Mouse (Mus musculus) mesoderm, embryonic 11.5 days (tissue): ENCODE measurements at regions not wholly inside any gene's neighbourhood (a gene's known extent, or its start where the extent isn't known, plus 50 kb on each side); places are given as distances from the start of the nearest gene placed in this dataset.

Experiments
- DNase-seq: peaks from one replicate; pipeline ENCODE4 v3.0.0-alpha.2; 2012; ENCODE audit warnings: low read depth, low spot score

DNA sequence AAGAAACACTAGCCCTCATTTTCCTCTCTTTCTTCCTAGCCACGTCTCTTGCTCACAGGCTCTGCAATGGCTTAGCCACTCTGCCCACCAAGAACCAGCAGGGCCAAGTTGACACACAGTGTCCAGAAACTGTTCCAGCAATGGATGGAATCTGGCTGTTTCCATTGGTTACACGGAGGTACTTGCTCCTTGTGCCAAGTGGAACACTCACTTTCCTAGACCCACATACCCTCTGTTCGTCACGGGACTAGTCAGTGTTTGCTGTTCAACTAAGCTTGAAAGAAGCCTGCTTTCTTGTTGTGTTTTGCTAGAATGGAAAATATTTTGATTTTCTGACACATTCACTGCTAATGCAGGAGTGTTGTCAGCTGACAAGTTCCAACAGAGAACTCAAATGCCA is 575.7 kb upstream of the Gulo start:
- no peak for DNase-seq

DNA sequence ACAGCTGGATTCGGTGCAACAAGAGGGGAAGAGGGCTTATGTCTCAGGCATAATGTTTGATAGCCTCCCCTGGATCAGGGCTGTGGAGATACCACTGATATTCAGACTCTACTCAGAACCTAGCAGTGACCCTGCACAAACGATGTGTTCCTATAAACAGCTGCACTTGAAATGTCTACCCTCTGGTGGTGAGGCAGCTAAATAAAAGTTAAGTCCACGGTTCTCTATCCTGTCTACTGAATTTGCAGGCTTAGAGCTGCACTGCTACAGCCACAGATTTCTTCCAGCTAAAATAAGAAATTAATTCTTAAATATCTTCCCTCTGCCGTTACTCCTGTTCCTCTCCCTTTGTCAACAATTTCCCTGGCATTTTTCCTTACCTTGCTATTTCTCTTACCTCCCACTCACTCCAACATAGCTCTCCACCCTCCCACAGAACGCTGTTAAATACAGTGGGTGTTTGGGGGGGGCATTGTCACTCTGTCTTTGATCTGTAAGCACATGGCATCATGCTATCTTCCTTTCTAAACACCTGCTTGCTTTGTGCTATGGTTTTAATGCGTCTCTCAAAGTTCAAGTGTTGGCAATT is 571.0 kb upstream of the Gulo start:
- DNase-seq = no peak

DNA sequence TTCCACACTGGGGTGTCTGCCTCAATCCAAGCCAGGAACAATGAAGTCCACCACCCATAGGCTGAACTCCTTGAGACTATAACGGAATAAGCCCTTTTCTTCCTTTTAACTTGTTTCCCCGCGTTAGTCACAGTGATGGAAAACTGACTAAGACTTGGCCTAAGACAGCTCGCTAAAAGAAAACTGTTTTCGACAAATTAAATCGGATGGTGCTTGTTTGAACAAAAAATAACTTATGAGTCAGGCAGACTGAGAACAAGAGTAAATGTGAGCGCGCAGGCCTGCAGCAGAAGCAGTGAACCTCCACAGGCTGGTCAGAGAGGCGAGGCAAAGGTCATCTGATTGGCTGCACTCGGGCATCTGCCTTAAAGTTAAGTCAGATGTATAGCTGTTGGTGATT is 557.6 kb upstream of the Gulo start:
- no peak for DNase-seq

DNA sequence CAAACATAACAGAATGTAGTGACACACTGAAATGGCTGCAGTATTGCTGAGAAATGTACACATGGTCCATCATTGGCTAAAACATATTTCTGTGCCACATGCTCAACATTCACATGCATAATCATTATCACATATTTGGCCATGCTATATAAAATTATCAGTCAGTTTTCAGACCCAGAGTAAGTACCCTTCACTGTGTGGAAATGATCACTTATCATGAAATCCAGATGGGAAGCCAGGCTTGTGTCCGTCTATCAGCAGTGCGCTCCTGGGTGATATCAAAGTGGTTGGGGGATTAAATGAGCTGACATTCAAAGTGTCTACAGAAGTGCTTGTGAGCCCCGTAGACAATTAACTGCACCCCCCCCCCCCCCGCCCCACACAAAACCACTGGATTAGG is 553.7 kb upstream of the Gulo start:
- no peak for DNase-seq

DNA sequence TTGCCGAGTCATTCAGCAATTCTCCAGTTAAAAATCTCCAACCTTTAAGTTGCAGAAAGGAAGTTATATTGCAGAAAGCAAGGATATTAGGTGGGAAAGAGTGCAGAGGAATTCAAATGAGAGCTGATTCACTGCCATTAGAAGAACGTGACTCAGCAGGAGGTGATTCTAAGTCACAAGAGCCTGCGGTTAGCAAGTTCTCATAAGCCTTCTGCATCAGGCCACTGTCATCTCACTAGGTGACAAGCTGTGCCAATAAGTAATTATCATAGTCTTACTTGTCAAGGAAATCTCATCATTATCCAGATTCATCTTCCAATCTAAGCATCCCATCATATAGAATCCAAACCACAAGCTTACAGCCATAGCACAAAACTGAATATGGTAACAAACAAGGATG is 552.7 kb upstream of the Gulo start:
- DNase-seq = no peak

DNA sequence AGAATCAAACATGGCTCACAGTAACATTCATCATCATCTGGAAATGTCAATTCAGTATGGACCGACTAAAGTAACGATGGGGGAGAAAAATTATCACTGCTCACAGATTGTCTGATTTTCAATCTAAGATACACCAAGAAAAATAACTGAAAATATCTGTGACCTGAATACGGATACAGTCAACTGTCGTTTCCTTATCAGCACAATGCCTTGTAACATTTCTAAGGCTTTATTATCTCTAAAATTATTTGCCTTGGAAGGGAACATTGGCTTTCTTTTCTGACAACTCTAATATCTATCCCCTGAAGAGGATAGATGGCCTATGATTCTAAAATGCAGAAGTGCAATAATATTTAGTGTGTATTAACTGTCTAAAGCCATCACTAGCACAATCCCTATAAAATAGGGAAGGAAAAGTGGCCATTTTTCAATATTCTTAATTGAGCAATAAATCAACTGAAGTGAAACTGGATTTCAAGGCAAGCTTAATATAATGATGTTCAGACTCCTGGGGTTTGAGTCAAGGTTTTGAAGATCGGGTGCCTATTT is 552.1 kb upstream of the Gulo start:
- DNase-seq = no peak

DNA sequence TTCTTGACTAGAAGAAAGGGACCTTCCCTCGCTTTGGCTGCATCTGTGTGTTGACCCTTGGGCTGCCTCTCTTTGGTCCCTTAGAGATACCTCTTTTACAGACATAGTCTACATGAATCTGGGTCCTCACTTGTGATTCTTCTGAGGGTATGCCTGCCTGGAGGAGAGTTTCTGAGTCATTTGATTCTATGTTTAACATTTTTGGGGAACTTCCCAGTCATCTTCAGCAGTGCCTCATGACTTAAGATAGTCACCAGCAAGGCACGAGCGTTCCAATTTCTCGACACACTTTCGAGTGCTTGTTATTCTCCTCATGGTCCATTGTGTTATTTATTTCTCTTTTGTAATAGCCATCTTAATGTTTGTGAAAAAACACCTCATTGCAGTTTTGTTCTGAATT is 549.4 kb upstream of the Gulo start:
- DNase-seq = no peak

DNA sequence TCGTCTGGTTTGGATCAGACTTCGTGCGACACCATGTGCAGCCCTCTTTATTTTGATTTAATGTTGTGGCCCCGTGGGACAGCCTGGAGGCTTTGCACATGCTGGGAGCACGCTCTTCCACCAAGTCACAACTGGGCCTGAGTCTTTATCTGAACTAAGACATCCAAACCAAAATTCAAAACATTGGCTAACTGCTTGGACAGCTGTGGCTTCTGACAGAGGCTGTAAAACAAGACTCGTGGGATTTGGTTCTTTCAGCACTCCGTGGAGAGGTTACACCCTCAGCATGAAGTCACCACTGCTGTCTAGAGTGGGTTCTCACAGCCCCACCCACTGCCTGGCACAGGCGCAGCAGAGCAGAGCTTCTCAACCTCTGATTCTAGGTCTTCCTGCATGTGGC is 548.6 kb upstream of the Gulo start:
- peak; percentile 5 for DNase-seq

DNA sequence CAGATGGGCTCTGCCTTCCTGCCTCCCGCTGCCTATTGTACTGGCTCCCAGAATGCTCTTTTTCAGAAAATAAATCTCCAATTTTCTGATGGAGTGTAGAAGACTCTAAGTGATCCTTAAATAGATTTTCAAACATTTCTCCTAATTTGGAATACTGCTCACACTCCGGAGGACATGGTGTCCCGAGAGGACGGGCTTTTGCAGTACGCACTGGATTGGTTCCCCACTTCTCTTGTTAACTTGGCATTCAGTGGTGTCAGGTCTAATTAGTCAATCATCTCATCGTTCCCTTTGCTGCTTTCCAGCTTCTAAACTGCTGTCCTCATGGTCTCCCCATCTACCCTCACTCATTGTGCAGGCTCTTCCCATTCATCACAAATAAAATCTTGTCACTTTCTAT is 529.5 kb upstream of the Gulo start:
- no peak for DNase-seq

DNA sequence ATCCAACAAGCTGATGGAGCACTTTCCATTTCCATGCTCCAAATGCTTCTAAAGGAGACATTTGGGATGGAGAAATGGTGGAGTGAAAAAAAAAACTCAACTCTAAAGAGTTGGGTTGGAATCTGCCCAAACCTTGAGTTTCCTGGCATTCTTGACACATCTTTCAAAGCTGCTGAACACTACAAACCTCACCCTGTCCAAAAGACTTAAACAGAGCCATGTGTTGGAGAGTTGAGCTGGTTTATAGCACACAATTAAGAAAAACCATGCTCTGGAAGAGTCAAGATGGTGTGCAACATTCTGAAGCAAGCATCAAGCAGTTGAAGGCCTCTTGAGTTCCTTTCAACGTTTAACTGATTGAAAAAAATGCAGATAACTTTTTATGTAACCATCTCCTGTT is 525.7 kb upstream of the Gulo start:
- no peak for DNase-seq

DNA sequence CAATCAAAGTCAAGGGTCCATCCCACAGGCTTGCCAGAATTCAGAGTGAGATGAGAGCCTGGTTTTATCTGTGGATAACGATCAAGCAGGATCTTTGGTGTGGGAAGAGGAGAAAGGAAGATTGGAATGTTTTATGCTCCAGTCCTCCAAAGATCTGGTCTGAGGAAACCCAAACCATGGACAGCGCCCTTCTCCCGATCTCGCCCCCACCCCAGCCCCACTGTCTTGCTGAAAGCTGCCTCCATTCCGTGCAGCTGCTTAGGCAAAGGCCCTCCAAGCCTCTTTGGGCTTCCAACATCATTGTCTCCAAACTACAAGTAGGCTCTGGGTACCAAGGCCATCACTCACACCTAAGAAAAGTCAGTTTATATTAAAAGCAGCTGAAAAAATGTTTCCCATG is 519.1 kb upstream of the Gulo start:
- peak; percentile 12 for DNase-seq

DNA sequence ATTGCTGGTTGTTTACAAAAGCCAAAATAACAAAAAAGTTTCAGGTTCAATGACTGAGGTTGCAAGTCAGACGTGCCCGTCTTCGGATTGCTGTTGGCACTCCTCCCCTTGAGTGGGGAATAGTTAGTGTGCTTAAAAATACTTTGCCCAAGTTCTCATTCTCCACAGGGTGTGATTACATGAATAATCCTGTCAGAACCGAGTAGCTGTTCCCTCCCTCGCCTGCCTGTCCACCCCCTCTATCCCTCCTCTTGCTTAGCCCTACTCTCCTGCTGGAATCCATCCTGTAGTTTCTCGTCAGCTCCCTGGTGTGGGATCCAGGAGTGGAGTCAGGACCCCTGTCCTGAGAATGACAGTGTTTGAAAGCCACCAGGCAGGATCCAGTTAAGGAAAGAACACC is 518.1 kb upstream of the Gulo start:
- no peak for DNase-seq

DNA sequence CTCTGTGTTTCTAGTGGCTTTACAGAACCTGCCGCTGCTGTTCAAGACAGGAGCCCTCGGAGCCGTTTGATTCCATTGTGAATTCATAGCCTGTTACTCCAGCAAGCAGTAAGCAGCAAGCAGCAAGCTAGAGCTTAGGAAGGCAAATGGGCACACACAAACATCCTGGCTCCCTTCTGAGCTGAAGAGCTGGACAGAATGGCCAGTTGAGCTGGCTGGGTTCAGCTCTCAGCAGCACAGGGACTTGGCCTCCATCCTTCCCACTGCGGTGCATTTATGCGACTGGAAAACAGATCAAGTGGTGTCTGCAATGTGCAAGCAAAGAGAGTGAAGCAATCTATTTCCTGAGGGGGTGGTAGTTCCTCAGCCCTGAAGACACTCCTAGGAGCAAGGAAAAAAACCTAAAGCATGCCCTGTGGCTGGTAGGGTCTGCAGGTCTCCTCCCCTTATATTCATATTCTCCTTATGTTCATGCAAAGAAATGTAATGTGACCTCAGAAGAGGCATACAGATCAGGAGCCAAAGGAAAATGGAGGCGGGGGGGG is 513.9 kb upstream of the Gulo start:
- no peak for DNase-seq

DNA sequence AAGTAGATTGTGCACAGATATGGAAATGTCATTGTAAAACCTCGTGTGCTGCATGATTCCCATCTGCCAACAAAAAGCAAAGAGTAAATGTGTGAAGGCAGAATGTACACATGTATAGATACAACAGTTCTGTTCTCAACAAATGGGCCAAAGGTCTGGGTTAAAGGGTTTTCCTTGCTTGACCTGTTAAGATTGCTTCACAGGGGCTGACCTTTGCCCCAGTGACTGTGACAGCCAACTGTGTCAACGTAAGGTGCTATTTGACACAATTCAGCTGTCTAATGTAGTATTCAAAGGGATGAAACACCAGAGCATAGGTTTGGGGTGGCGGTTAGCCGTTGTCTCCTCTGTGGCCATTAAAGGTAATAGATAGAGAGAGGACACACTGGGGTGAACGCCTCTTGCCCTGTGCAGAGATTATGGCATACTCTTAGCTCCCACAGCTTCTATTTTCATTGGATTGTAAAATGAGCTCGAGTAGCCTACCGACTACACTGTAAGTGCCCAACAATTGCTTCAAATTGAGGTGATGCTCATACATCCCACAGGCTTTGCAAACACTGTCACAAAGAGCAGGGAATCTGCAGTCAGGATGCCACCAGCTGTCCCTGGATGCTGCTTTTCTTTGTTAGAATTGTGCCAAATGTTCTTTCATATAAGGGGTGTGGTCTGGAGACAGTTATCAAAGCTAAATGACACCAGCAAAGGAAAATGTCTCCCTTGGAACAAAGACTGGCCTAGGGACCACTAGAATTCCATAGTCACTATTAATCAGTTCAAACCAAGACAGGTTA is 513.0 kb upstream of the Gulo start:
- DNase-seq = no peak

DNA sequence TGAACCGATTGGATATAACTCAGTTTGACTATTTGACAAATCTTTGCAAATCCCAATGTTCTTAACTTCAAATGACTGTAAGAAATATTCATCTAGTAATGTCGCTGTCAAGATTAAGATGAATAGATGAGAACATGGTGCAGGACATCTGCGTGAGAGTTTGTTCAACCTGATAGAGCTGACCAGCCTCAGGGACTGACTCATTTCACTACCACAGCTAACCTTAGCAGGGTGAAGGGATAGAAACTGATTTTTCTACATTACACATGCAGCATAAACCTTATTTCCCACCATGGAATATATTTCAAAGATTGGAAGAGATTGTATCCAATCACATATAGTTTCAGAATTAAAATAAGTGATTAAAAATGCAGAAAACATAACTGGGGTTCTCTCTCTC is 507.8 kb upstream of the Gulo start:
- DNase-seq = no peak

DNA sequence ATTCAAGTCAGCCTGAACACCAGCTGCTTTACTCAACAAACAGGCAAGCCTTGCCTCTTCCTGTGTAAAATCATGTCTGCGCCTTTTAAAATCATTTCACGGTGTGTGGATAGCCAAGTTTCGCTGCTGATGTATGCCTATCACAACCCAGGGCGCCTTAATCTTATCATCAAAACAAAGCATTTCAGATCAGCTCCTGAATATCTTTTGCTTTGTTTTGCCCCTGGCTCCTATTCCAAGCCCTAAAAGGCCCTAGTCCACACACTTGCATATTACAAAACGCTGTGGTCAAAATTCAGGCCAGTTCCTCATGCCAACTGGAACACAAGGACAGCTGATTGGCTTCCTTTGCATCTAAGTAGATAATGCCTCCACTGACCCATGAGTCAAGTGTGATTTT is 501.7 kb upstream of the Gulo start:
- no peak for DNase-seq

DNA sequence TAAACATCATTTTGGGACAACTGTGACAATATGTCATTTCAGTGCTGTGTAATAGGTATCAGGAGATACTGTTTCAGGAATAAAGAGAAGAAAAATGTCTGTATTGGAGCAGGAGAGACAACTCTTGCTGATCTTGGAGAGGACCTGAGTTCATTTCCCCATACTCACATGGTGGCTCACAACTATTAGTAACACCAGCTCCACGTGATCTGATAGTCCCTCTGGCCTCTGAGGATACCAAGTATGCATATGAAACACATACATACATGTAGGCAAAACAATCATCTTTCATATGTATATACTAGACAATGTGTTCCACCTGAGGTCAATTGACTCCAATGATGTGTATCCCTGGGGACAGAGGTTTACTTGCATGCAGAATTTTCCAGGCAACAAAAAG is 501.2 kb upstream of the Gulo start:
- no peak for DNase-seq

DNA sequence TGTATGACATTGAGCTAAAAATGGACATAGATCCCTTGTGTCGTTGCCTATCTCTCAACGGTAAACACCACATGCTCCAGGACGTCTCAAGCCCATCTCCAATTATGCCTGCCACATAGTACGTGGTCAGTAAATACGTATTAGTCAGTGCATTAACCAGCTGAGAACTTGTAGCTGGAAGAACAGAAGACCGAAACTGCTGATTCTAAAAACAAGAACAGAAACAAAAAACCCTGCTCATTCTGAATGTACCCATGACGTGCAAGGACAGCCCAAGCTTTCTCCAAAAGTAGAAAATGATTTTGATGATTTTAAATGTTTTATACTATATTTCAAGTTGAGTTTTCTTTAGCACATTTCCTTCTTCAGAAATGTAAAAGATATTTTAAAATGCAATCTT is 500.7 kb upstream of the Gulo start:
- DNase-seq = no peak

DNA sequence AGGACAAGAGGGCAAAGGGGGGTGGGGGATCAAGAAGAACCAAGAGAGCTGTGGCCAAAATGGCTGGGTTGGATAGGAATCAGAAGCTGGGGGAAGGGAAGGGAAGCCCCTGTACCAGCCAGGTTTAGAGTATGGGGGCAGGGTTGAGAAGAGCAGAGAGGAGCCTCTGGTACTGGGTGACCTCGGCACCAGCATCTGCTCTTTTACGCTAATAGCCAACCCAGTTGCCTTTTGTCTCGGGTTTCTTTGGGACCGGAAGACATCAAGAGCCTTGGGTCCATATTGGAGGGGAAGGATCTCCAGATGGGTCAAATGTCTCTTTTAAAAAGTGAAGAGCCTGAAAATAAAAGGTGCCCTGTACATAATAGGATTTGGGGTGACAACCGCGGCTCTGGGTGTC is 493.0 kb upstream of the Gulo start:
- no peak for DNase-seq

DNA sequence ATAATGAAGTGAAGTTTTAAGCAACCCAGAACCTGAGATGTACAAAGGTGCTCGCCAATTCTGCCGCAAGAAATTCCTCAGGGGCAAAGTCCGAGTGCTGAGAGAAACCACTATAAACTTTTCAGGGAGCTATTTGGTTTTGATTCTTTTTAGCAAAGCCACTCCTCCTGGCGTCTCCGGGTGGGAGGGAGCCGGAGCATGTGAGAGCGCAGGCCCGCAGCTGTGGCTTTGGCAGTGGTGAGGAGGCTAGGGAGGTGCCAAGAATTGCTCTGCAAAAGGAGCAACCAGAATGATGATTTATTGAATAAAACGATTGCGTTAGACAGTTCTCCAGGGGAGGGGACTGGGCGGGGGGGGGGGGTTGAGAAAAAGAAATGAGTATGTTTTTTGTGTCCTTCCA is 490.9 kb upstream of the Gulo start:
- DNase-seq = no peak

DNA sequence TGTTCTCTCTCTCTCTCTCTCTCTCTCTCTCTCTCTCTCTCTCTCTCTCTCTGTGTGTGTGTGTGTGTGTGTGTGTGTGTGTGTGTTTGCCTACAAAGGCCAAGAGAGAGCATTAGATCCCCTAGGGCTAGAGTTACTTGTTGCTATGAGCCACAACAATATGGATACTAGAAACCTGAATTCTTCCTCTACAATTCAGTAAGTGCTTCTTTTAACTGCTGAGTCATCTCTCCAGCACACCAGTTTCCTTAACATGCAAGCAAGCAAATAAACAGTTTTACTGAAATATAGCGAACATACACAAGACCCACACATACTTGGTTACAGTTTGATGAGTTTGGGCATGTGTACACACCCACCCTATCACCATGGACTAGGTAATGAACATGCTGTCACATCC is 486.1 kb upstream of the Gulo start:
- no peak for DNase-seq

DNA sequence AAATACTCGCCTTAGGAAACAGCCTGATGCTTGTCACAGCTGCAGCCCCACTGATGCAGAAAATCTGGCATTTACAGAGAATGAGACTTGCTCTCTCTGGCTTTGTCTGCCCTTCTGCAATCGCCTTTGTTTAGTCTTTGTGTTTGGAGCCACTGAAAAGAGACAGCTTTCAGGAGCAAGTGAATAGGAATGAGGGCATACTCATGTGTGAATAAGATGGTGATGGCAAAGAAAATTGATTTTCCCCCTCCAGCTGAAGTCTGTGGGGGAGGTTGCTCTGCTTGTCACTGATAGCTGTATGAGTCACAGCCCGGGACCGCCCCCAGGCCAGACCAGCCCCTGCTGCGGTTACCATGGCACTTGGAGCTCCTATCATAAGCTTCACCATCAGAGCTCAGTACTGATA is 485.5 kb upstream of the Gulo start:
- DNase-seq = peak; percentile 90

DNA sequence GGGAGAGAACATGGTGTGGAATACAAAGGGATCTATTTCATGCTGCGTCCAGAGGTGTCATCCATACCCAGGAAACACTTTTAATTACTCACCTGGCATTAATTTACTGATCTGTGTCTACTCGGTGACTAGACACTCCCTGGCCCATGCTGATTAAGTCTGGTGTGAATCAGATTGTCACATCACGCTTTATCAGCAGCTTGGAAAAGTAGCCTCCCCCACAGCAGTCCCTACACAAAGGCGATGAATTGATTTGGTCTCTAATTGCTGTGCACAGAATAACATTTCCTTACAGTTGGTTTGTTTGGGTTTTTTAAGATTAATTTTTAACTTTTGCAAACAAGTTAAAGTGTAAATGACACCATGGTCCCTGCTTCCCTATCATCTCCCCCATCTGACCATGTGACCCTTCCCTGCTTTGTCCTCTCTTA is 484.7 kb upstream of the Gulo start:
- no peak for DNase-seq
